Mouse (Mus musculus) forebrain, embryonic 16.5 days (tissue): ENCODE data around the gene Myo18b. TPM values are rescaled to one million over a fixed set of nuclear protein-coding genes. Genes with fewer than 3 reads are reported as not detected.
A peak's percentile ranks its signal among the peaks of the same experiment; 100 is the strongest.

Experiments
- ATAC-seq: fragments of 200-750 bp; cut with Nextera tagmentation; 2 replicates; pipeline ENCODE4 v1.8.0; 2017; ENCODE audit warnings: mild to moderate bottlenecking, moderate library complexity
- H3K27ac ChIP-seq: fragments of 300-500 bp; sonication (generic); 2 replicates; pipeline ENCODE4 v1.5.1; 2014; ENCODE audit warnings: low read length, control low read depth
- H3K27me3 ChIP-seq: fragments of 300-500 bp; sonication (generic); replicated peaks from 2 replicates; pipeline ENCODE4 v1.6.1; 2014; ENCODE audit warnings: low read length; ENCODE audit not compliant: control insufficient read depth, insufficient read depth
- H3K36me3 ChIP-seq: fragments of 300-500 bp; sonication (generic); 2 replicates; pipeline ENCODE4 v1.6.1; 2014; ENCODE audit not compliant: control insufficient read depth, insufficient read depth
- H3K4me1 ChIP-seq: fragments of 300-500 bp; sonication (generic); replicated peaks from 2 replicates; pipeline ENCODE4 v1.6.1; 2014; ENCODE audit warnings: low read length; ENCODE audit not compliant: control insufficient read depth, insufficient read depth
- H3K4me2 ChIP-seq: fragments of 300-500 bp; sonication (generic); 2 replicates; pipeline ENCODE4 v1.6.1; 2014; ENCODE audit warnings: mild to moderate bottlenecking, low read length, control low read depth
- H3K4me3 ChIP-seq: fragments of 300-500 bp; sonication (generic); replicated peaks from 2 replicates; pipeline ENCODE4 v1.5.1; 2014; ENCODE audit warnings: mild to moderate bottlenecking, low read length, control low read depth
- H3K9ac ChIP-seq: fragments of 300-500 bp; sonication (generic); replicated peaks from 2 replicates; pipeline ENCODE4 v1.6.1; 2014; ENCODE audit warnings: low read depth, low read length, control low read depth
- H3K9me3 ChIP-seq: fragments of 300-500 bp; sonication (generic); 2 replicates; pipeline ENCODE4 v1.6.1; 2016; ENCODE audit warnings: low read length; ENCODE audit not compliant: control insufficient read depth
- WGBS: fragments of 180-500 bp; shearing (Covaris S2); extraction: QIAGEN DNeasy Blood & Tissue Kit; methylation state at CpG from one replicate; pipeline ENCODE4 v1.1.7; 2014; 5-methylcytosine and 5-hydroxymethylcytosine counted together
- polyA plus RNA-seq: library from polyadenylated mRNA; unstranded; fragments of >200 nt; fragmentation: Nextera tagmentation; extraction: Ambion mirVana; gene quantifications from 2 replicates; pipeline ENCODE4 v1.2.1, GENCODE M21; 2015

The Myo18b gene
- polyA plus RNA-seq, 1 experiment from 2014 or later: 1.1 TPM

DNA sequence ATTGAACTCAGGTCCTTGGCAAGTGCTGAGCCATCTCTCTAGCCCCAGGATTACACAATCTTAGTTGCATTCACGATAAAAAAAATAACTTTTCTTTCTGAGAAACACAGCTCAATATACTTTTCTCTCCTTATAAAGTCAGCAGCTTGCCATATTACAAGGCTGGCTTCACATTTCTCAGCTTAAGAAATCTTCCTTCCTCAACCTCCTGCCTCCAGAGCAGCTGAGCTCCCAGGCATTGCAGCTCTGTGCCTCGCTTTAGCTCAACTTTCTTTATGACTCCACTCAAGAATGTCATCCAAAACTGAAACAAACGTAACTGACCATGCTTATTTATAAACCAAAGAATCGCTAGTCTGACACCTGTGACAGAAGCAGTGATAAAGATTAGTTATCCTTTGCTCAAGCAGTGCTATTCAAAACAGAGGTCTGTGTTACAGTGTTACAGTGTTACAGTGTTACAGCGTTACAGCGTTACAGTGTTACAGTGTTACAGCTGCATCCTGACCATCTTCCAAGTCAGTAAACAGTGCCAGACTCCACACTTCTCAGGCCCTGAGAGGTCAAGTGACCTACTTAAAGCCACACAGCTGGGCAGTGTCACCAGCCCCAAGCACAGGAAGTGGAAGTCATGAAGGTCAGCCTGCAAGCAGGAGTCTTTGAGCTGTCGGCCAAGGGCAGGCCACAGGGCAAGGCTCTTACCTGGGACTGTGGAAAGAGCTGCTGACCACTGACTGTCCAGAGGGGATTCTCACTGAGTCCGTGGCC is 181.3 kb downstream of the Myo18b start:
- Histone ChIP-seq H3K4me3 (no peak overlapping the region), H3K9ac (no peak overlapping the region), H3K4me2 (no peak overlapping the region), H3K4me1 (peaks cover 5% of the 10 kb centered on the region), H3K36me3 (no peaks in the 10 kb centered on the region), H3K9me3 (no peaks in the 10 kb centered on the region), H3K27ac (no peak overlapping the region), H3K27me3 (0 out of 2 replicates have a peak, but pooled peaks cover 2% of the 10 kb centered on the region)
- no peak for ATAC-seq
- 81% methylated on average over 8 of the region's 8 CpGs for WGBS

DNA sequence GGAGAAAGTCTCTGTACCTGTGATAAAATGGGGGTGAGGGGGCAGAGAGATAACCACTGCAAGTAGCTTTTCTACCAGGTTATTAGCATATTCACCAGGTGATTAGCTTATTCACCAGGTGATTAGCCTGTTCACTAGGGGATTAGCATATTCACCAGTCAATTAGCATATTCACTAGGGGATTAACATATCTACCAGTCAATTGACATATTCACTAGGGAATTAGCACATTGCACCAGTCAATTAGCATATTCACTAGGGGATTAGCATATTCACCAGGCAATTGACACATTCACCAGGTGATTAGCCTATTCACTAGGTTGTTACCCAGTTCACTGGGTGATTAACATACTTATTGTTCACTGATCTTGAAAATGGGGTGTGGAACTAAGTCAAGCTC is 186.3 kb downstream of the Myo18b start:
- no peaks in the 10 kb centered on the region for H3K9me3 ChIP-seq
- H3K4me3 ChIP-seq: no peak overlapping the region
- H3K36me3 ChIP-seq: no peaks in the 10 kb centered on the region
- no peak overlapping the region for H3K9ac ChIP-seq
- ATAC-seq: no peak
- H3K27me3 ChIP-seq: no peaks in the 10 kb centered on the region
- no peaks in the 10 kb centered on the region for H3K4me1 ChIP-seq
- H3K4me2 ChIP-seq: no peak overlapping the region
- no peak overlapping the region for H3K27ac ChIP-seq

DNA sequence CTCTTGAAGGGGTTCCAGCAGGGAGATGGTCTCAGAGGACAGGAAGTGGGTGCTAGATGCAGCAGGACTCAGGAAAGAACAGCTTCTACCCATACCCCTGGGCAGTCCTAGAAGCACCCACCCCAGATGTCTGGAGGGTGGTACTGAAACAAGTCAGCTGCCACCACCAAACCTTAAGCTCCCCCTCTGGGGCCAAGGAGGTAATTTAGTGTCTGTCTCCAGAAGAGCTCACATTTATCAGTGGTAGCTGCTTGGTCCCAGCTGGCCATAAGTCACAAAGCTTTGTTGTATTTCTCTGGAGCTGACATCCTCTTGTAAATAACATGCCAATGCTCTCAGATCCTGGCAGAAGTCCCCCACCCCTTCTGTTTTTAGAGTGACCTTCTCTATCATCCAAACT is 187.7 kb downstream of the Myo18b start:
- Histone ChIP-seq H3K9ac (no peak overlapping the region), H3K4me3 (no peak overlapping the region), H3K4me1 (no peaks in the 10 kb centered on the region), H3K27me3 (no peaks in the 10 kb centered on the region), H3K27ac (no peak overlapping the region), H3K36me3 (no peaks in the 10 kb centered on the region), H3K9me3 (no peaks in the 10 kb centered on the region), H3K4me2 (no peak overlapping the region)
- ATAC-seq: no peak

DNA sequence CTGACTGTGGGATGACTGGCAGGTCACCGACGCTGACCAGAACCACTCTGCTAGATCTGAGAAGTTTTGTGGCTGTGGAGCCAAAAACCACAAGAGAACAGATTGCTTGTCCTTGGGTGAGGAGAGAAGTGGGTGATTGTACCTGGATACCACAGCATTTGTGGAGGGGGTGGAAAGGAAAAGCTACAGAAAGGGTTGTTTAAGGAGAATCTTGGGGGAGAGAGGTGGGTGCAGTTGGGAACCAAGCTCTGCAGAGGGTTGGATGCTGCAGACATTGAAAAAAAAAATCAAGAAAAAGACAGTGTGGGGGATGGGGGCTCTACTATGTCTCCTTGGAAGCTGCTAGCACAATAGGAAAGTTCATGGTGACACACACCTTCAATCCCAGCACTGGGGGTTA is 188.7 kb downstream of the Myo18b start:
- H3K4me2 ChIP-seq: no peak overlapping the region
- ATAC-seq: no peak
- 88% methylated on average over 2 of the region's 2 CpGs for WGBS
- no peaks in the 10 kb centered on the region for H3K36me3 ChIP-seq
- no peak overlapping the region for H3K4me3 ChIP-seq
- H3K9ac ChIP-seq: no peak overlapping the region
- H3K4me1 ChIP-seq: no peaks in the 10 kb centered on the region
- no peaks in the 10 kb centered on the region for H3K9me3 ChIP-seq
- no peak overlapping the region for H3K27ac ChIP-seq
- no peaks in the 10 kb centered on the region for H3K27me3 ChIP-seq

DNA sequence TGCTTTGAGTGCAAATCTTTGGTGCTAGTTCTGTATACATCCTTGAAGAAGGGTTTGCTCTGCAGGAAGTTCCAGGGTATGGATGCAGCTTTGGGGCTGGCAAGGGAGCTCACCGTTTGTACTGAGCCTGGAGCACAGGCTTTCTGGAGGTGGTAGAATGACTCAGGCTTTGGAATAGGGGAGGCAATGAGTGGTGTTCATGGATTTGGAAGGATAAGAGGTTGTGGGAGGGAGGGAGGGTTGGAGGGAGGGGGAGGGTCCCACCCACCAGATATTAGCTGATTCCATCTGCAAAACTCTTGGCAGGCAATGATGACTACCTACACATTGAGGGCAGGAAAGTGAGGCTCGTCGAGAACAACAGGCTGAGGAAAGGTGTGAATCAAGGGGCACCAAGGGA is 195.4 kb downstream of the Myo18b start:
- H3K27me3 ChIP-seq: no peaks in the 10 kb centered on the region
- no peak overlapping the region for H3K4me2 ChIP-seq
- H3K27ac ChIP-seq: no peak overlapping the region
- 85% methylated on average over 3 of the region's 3 CpGs for WGBS
- H3K9ac ChIP-seq: no peak overlapping the region
- no peaks in the 10 kb centered on the region for H3K4me1 ChIP-seq
- H3K4me3 ChIP-seq: no peak overlapping the region
- no peaks in the 10 kb centered on the region for H3K9me3 ChIP-seq
- no peak for ATAC-seq
- no peaks in the 10 kb centered on the region for H3K36me3 ChIP-seq

DNA sequence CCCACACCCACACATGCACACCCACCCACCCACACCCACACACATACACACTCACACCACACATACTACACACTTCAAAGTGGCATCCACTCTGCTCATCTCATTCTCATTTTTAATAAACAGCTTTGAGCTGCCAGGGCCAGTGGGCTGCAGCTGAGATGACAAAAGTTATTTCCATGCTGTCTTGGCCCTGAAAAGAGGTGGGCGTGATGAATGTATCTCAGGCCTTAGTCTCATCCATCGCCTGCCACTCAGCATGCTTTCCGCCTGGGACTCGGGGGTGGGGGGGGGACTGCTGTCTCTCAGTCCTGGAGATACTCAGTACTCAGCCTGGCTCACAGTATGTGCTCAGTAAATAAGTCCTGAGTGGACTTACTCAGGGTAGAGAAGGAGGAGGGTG is 199.5 kb downstream of the Myo18b start:
- H3K9ac ChIP-seq: no peak overlapping the region
- no peaks in the 10 kb centered on the region for H3K36me3 ChIP-seq
- no peak overlapping the region for H3K4me3 ChIP-seq
- no peak for ATAC-seq
- H3K4me1 ChIP-seq: peaks cover 13% of the 10 kb centered on the region
- no peaks in the 10 kb centered on the region for H3K9me3 ChIP-seq
- no peak overlapping the region for H3K4me2 ChIP-seq
- WGBS: 79% methylated on average over 4 of the region's 4 CpGs
- H3K27ac ChIP-seq: no peak overlapping the region
- H3K27me3 ChIP-seq: no peaks in the 10 kb centered on the region

DNA sequence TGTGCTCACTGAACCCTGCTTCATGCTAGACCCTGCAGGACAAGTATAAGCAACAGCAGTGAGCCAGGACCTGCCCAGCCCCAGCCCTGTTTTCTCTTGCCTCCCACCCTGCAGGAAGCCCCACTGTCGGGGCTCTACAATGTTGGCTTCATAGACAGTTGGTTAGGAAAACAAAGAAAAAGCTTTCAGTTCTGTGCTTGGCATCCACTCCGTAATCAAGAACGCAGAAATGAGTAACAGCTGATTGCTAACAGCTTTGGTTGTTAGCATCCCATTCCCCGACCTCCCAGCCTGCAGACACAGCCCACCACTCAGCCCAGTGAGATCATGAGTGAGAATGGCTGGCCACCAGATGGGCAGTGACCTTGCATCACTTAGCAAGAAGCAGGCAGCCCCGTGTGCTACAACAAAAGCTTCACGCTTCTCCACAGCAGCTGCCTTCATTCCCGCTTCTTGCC is 200.9 kb downstream of the Myo18b start:
- H3K4me3 ChIP-seq: no peak overlapping the region
- H3K4me2 ChIP-seq: no peak overlapping the region
- H3K27ac ChIP-seq: peak overlapping the region; percentile 20; the same call in 1 of the 2 replicates
- WGBS: 33% methylated on average over 7 of the region's 7 CpGs
- H3K27me3 ChIP-seq: no peaks in the 10 kb centered on the region
- H3K4me1 ChIP-seq: peaks cover 13% of the 10 kb centered on the region
- H3K36me3 ChIP-seq: no peaks in the 10 kb centered on the region
- no peak overlapping the region for H3K9ac ChIP-seq
- H3K9me3 ChIP-seq: no peaks in the 10 kb centered on the region
- 0 out of 2 replicates have a peak, but pooled peaks have one; percentile 9 for ATAC-seq

DNA sequence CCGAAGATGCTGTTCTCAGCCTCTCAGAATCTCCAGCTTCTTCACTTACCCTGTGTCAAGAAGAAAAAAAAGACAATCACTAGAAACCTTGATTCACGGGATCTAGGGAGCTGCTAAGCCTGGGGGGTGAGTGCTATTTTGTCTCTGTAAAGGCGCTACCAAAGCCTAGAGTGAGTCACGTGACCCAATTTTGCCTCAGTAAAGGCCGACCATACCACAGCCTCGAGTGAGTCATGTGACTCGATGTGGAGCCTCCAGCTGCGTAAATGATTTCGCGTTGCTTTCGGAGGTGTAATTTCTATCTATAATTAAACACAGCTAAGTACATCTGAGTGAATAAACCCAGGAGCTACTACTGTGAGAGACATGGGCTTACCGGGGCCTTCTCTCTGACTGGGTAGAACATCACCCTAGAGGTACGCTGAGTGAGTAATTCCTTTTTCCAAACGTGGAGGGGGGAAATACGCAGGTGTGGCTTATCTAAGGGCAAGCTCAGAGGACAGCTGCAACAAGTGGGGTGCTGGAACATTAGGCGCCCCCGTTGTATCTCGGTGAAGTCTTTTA is 202.8 kb downstream of the Myo18b start:
- peak overlapping the region; percentile 36; the same call in 1 of the 2 replicates for H3K27ac ChIP-seq
- WGBS: 74% methylated on average over 18 of the region's 18 CpGs
- H3K9ac ChIP-seq: no peak overlapping the region
- peaks cover 13% of the 10 kb centered on the region for H3K4me1 ChIP-seq
- H3K4me3 ChIP-seq: no peak overlapping the region
- H3K36me3 ChIP-seq: no peaks in the 10 kb centered on the region
- no peak overlapping the region for H3K4me2 ChIP-seq
- no peaks in the 10 kb centered on the region for H3K27me3 ChIP-seq
- no peaks in the 10 kb centered on the region for H3K9me3 ChIP-seq
- peak; percentile 68; the same call in 1 of the 2 replicates for ATAC-seq

DNA sequence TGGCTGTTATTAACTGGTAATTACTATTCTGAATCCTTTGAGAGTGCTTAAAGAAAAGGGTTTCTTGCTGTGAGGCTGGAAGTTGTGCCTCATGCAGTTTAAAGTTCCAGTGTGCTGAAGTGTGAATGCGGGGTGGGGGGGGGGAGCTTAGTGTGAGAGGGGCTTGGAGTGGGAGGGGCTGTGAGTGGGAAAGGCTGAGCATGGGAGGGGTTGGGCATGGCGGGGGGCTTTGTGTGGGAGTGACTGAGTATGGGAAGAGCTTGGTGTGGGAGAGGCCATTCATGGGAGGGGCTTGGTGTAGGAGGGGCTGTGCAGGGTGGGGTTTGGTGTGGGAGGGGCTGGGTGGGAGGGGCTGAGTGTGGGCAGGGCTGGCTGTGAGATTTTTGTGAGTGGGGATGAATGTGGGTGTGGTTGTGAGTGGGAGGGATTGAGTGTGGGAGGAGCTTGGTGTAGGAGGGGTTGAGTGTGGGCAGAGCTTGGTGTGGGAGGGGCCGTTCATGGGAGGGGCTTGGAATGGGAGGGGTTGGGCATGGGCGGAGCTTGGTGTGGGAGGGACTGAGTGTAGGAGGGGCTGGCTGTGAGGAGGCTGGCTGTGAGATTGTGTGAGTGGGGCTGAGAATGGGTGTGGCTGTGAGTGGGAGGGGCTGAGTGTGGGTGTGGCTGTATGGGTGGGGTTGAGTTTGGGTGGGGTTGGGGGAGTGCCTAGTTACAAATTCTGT is 208.9 kb downstream of the Myo18b start:
- Histone ChIP-seq H3K4me1 (peaks cover 6% of the 10 kb centered on the region; the same call in 1 of the 2 replicates), H3K4me3 (no peak overlapping the region), H3K9me3 (no peaks in the 10 kb centered on the region), H3K27me3 (no peaks in the 10 kb centered on the region), H3K4me2 (no peak overlapping the region), H3K36me3 (no peaks in the 10 kb centered on the region), H3K27ac (no peak overlapping the region), H3K9ac (no peak overlapping the region)
- WGBS: 52% methylated on average over 4 of the region's 4 CpGs
- ATAC-seq: no peak
